ENCODE assay signal across 7 mouse cellular contexts in genomic region chr11:69706775-69707479, GRCm38 (mm10). TPM values are rescaled to one million over a fixed set of nuclear protein-coding genes. Genes with fewer than 3 reads are reported as not detected.
DNase-seq lines count a peak whose midpoint lies in the region.

No protein-coding gene starts in this region.

- peak; percentile 76 to 80 for DNase-seq in lung, adult 18-20 months
- DNase-seq in lung, postnatal 10 days = no peak
- DNase-seq in adrenal gland, adult 8-10 months = peak; percentile 89
- DNase-seq in cerebellum, postnatal 25 days = peak; percentile 98
- DNase-seq in kidney, postnatal 25 days = peak; percentile 86 to 93
- no peak for DNase-seq in natural killer cell, adult 2 months (ENCODE audit: low spot score in 2 of 2)
- no peak for DNase-seq in embryo, embryonic 11 days

RNA-seq across cellular contexts. Expression of gene Tnfsfm13, which starts 11.0 kb away (rescaled TPM):
- total RNA-seq in adrenal gland, adult 8-10 months (2022) = 1 to 10 TPM; 3.4 to 8.4 (median 7.9) TPM

RNA-seq across cellular contexts. Expression of gene Tnfsf12, which starts 11.3 kb away (rescaled TPM):
- 10 to 100 TPM; 24.1 to 47.6 (median 36.3) TPM for total RNA-seq in adrenal gland, adult 8-10 months (2022)

RNA-seq across cellular contexts. Expression of gene Tnfsf13, which starts 21.3 kb away (rescaled TPM):
- 1 to 10 TPM; 2.5 to 7.3 (median 4.5) TPM for total RNA-seq in adrenal gland, adult 8-10 months (2022)

RNA-seq across cellular contexts. Expression of gene Senp3, which starts 25.0 kb away (rescaled TPM):
- 10 to 100 TPM; 72.5 to 92.1 (median 85.0) TPM for total RNA-seq in adrenal gland, adult 8-10 months (2022)

RNA-seq across cellular contexts. Expression of gene Eif4a1, which starts 34.7 kb away (rescaled TPM):
- total RNA-seq in adrenal gland, adult 8-10 months (2022) = 100 to 1,000 TPM; 500 to 614 (median 555) TPM

Comparison
In these comparisons a context has a peak if more than half of its experiments do, and no peak if none do; other contexts are left out.
1. DNase-seq: peak in lung, adult 18-20 months (2 of 2), adrenal gland, adult 8-10 months (single experiment), cerebellum, postnatal 25 days (2 of 2) and kidney, postnatal 25 days (2 of 2); none in lung, postnatal 10 days (single experiment), natural killer cell, adult 2 months (0 of 2) and embryo, embryonic 11 days (single experiment).